Mouse (Mus musculus) limb, embryonic 15.5 days (tissue): ENCODE measurements around the gene Limk2. TPM values are rescaled to one million over a fixed set of nuclear protein-coding genes. Genes with fewer than 3 reads are reported as not detected.

Experiments used
- ATAC-seq: fragments of 200-750 bp; cut with Nextera tagmentation; 2 replicates; pipeline ENCODE4 v1.8.0; 2017; ENCODE audit warnings: low read depth, moderate TSS enrichment; ENCODE audit not compliant: insufficient number of reproducible peaks, low FRiP score, low TSS enrichment
- H3K27ac ChIP-seq: fragments of 300-500 bp; sonication (generic); 2 replicates; pipeline ENCODE4 v1.5.1; 2015; ENCODE audit warnings: moderate library complexity, mild to moderate bottlenecking, inconsistent platforms
- H3K27me3 ChIP-seq: fragments of 300-500 bp; sonication (generic); 2 replicates; pipeline ENCODE4 v1.6.1; 2015; ENCODE audit warnings: inconsistent platforms
- H3K36me3 ChIP-seq: fragments of 300-500 bp; sonication (generic); 2 replicates; pipeline ENCODE4 v1.6.1; 2015; ENCODE audit warnings: inconsistent platforms
- H3K4me1 ChIP-seq: fragments of 300-500 bp; sonication (generic); 2 replicates; pipeline ENCODE4 v1.6.1; 2015; ENCODE audit warnings: inconsistent platforms
- H3K4me2 ChIP-seq: fragments of 300-500 bp; sonication (generic); 2 replicates; pipeline ENCODE4 v1.6.1; 2015; ENCODE audit warnings: mild to moderate bottlenecking, inconsistent platforms
- H3K4me3 ChIP-seq: fragments of 300-500 bp; sonication (generic); 2 replicates; pipeline ENCODE4 v1.5.1; 2015; ENCODE audit warnings: mild to moderate bottlenecking, inconsistent platforms
- H3K9ac ChIP-seq: fragments of 300-500 bp; sonication (generic); 2 replicates; pipeline ENCODE4 v1.6.1; 2015; ENCODE audit warnings: inconsistent platforms
- H3K9me3 ChIP-seq: fragments of 300-500 bp; sonication (generic); 2 replicates; pipeline ENCODE4 v1.6.1; 2016; ENCODE audit warnings: inconsistent platforms
- WGBS: fragments of 180-500 bp; shearing (Covaris S2); methylation state at CpG from one replicate; pipeline ENCODE4 v1.1.7; 2015; 5-methylcytosine and 5-hydroxymethylcytosine counted together
- polyA plus RNA-seq: library from polyadenylated mRNA; unstranded; fragments of >200 nt; fragmentation: Nextera tagmentation; extraction: Ambion mirVana; gene quantifications from 2 replicates; pipeline ENCODE4 v1.2.1, GENCODE M21; 2015

Gene Limk2
- polyA plus RNA-seq, 1 experiment from 2014 or later: 108 TPM

- no peaks in the 10 kb centered on the region for H3K27me3 ChIP-seq
- H3K9me3 ChIP-seq: no peaks in the 10 kb centered on the region
- peak; percentile 72; the same call in 1 of the 2 replicates for ATAC-seq
- H3K36me3 ChIP-seq: peaks cover 11% of the 10 kb centered on the region; the same call in 1 of the 2 replicates
- 26% methylated on average over 4 of the region's 4 CpGs for WGBS
- H3K4me2 ChIP-seq: no peak overlapping the region
- 0 out of 2 replicates have a peak, but pooled peaks cover 5% of the 10 kb centered on the region for H3K4me1 ChIP-seq
- H3K4me3 ChIP-seq: no peak overlapping the region
- H3K27ac ChIP-seq: no peak overlapping the region
- no peak overlapping the region for H3K9ac ChIP-seq
These were observed 22.0 kb downstream of the Limk2 start for GRCm38 (mm10) chr11:3386941-3387368.

GRCm38 (mm10) chr11:3382602-3383594 lies 26.1 kb downstream of the Limk2 start:
- H3K27me3 ChIP-seq: no peaks in the 10 kb centered on the region
- 81% methylated on average over 5 of the region's 5 CpGs for WGBS
- H3K9ac ChIP-seq: no peak overlapping the region
- H3K27ac ChIP-seq: no peak overlapping the region
- no peaks in the 10 kb centered on the region for H3K9me3 ChIP-seq
- ATAC-seq: no peak
- no peak overlapping the region for H3K4me2 ChIP-seq
- H3K36me3 ChIP-seq: peaks cover 10% of the 10 kb centered on the region; the same call in 1 of the 2 replicates
- H3K4me3 ChIP-seq: no peak overlapping the region
- H3K4me1 ChIP-seq: no peaks in the 10 kb centered on the region

- H3K4me3 ChIP-seq: no peak overlapping the region
- H3K36me3 ChIP-seq: peaks cover 10% of the 10 kb centered on the region; the same call in 1 of the 2 replicates
- WGBS: 87% methylated on average over 6 of the region's 6 CpGs
- H3K4me1 ChIP-seq: no peaks in the 10 kb centered on the region
- no peak overlapping the region for H3K27ac ChIP-seq
- no peak overlapping the region for H3K9ac ChIP-seq
- H3K9me3 ChIP-seq: no peaks in the 10 kb centered on the region
- H3K4me2 ChIP-seq: no peak overlapping the region
- no peak for ATAC-seq
- H3K27me3 ChIP-seq: no peaks in the 10 kb centered on the region
These were observed 27.7 kb downstream of the Limk2 start for GRCm38 (mm10) chr11:3381148-3381814.

GRCm38 (mm10) chr11:3379427-3379826 lies 29.6 kb downstream of the Limk2 start:
- Histone ChIP-seq H3K36me3 (peaks cover 10% of the 10 kb centered on the region; the same call in 1 of the 2 replicates), H3K4me1 (peaks cover 9% of the 10 kb centered on the region), H3K4me3 (no peak overlapping the region), H3K27me3 (no peaks in the 10 kb centered on the region), H3K9ac (no peak overlapping the region), H3K4me2 (no peak overlapping the region), H3K27ac (no peak overlapping the region), H3K9me3 (no peaks in the 10 kb centered on the region)
- no peak for ATAC-seq
- WGBS: 80% methylated on average over 4 of the region's 4 CpGs

- H3K27ac ChIP-seq: peak overlapping the region; percentile 74
- no peak for ATAC-seq
- no peak overlapping the region for H3K4me3 ChIP-seq
- 31% methylated on average over 12 of the region's 12 CpGs for WGBS
- H3K9me3 ChIP-seq: no peaks in the 10 kb centered on the region
- H3K36me3 ChIP-seq: no peaks in the 10 kb centered on the region
- H3K9ac ChIP-seq: no peak overlapping the region
- H3K27me3 ChIP-seq: no peaks in the 10 kb centered on the region
- peaks cover 41% of the 10 kb centered on the region for H3K4me1 ChIP-seq
- H3K4me2 ChIP-seq: 0 out of 2 replicates have a peak overlapping the region, but pooled peaks have one; percentile 12
These were observed 34.2 kb downstream of the Limk2 start for GRCm38 (mm10) chr11:3374741-3375140.

- Histone ChIP-seq H3K9ac (no peak overlapping the region), H3K36me3 (no peaks in the 10 kb centered on the region), H3K4me2 (peak overlapping the region; percentile 12), H3K27me3 (no peaks in the 10 kb centered on the region), H3K27ac (peak overlapping the region; percentile 74), H3K4me1 (peaks cover 44% of the 10 kb centered on the region), H3K9me3 (no peaks in the 10 kb centered on the region), H3K4me3 (no peak overlapping the region)
- WGBS: 11% methylated on average over 7 of the region's 7 CpGs
- no peak for ATAC-seq
These were observed 34.7 kb downstream of the Limk2 start for GRCm38 (mm10) chr11:3374293-3374645.

- Histone ChIP-seq H3K4me1 (peaks cover 45% of the 10 kb centered on the region), H3K9me3 (no peaks in the 10 kb centered on the region), H3K4me3 (no peak overlapping the region), H3K27me3 (no peaks in the 10 kb centered on the region), H3K4me2 (peak overlapping the region; percentile 12), H3K9ac (no peak overlapping the region), H3K36me3 (no peaks in the 10 kb centered on the region), H3K27ac (peak overlapping the region; percentile 74)
- WGBS: 11% methylated on average over 7 of the region's 7 CpGs
- no peak for ATAC-seq
These were observed 35.2 kb downstream of the Limk2 start for GRCm38 (mm10) chr11:3373591-3374292.

- Histone ChIP-seq H3K36me3 (no peaks in the 10 kb centered on the region), H3K4me1 (peaks cover 45% of the 10 kb centered on the region), H3K9me3 (no peaks in the 10 kb centered on the region), H3K27ac (peak overlapping the region; percentile 76), H3K27me3 (no peaks in the 10 kb centered on the region), H3K4me3 (peak overlapping the region; percentile 57), H3K9ac (peak overlapping the region; percentile 37; the same call in 1 of the 2 replicates), H3K4me2 (peak overlapping the region; percentile 78)
- ATAC-seq: no peak
- WGBS: 23% methylated on average over 7 of the region's 7 CpGs
These were observed 37.2 kb downstream of the Limk2 start for GRCm38 (mm10) chr11:3371599-3372295.

- peak; percentile 91 for ATAC-seq
- H3K27ac ChIP-seq: peak overlapping the region; percentile 76
- peak overlapping the region; percentile 37 for H3K9ac ChIP-seq
- no peaks in the 10 kb centered on the region for H3K9me3 ChIP-seq
- H3K4me1 ChIP-seq: peaks cover 45% of the 10 kb centered on the region
- H3K36me3 ChIP-seq: no peaks in the 10 kb centered on the region
- H3K27me3 ChIP-seq: no peaks in the 10 kb centered on the region
- H3K4me2 ChIP-seq: peak overlapping the region; percentile 78
- peak overlapping the region; percentile 57 for H3K4me3 ChIP-seq
- WGBS: 1% methylated on average over 27 of the region's 27 CpGs
These were observed 37.9 kb downstream of the Limk2 start for GRCm38 (mm10) chr11:3370928-3371598.

GRCm38 (mm10) chr11:3370162-3370561 lies 38.8 kb downstream of the Limk2 start:
- 61% methylated on average over 2 of the region's 2 CpGs for WGBS
- Histone ChIP-seq H3K27ac (peak overlapping the region; percentile 76), H3K9ac (peak overlapping the region; percentile 37; the same call in 1 of the 2 replicates)

More at GRCm38 (mm10) chr11:3370162-3370561, 38.8 kb downstream of the Limk2 start:
- Histone ChIP-seq H3K9me3 (no peaks in the 10 kb centered on the region), H3K4me1 (peaks cover 43% of the 10 kb centered on the region), H3K27me3 (no peaks in the 10 kb centered on the region), H3K4me2 (peak overlapping the region; percentile 78), H3K36me3 (no peaks in the 10 kb centered on the region), H3K4me3 (peak overlapping the region; percentile 57)
- ATAC-seq: no peak
